Mouse (Mus musculus): ENCODE measurements around the gene Olfr27.

Olfr27 gene

DNA sequence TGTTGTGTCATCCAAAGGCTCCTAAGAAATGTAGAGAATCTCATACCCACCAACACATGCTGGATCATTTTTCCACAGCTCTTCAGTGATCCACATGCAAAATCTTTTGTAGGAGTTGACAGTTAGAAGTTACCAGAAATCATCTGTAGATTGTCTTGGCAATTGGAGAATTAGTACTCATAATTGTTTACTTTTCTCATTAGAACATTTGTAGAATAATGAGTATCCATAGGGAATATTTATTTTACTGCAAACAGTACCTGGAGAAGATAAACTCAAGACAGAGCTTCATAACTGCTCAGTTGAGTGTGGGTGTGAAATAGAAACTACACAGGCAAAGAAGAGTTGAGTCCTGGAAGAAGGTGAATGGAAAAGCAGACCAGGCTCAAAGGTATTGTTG lies at the start of gene Olfr27:
TSS of gene Olfr27 (plus strand) at position 301 of the 400 bp plus-strand sequence.
- DNase-seq (ENCODE audit: low spot score in 2 of 2) = no peak

- DNase-seq (ENCODE audit: low spot score in 2 of 2) = no peak
Measured at GRCm38 (mm10) chr9:39078787-39079186, 49.1 kb upstream of the Olfr27 start, which contains the start of gene Olfr938. Gene Olfr938, minus strand, starts transcription at chr9:39078887.

DNA sequence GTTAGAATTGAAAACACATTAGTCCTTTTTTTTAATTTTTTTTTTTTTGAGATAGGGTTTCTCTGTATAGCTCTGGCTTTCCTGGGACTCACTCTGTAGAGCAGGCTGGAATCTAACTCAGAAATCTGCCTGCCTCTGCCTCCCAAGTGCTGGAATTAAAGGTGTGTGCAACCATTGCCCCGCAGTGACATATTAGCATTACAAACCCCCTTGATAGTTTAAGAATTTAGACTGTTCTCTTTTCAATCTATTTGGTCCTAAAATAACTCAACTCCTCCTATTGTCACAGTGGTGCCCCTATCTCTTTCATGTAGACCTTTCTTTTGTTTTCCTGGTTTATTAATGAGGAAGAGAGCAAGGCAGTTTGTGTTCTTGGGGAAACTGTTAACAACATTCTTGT lies 605 bp upstream of the Olfr27 start:
- no peak for DNase-seq (ENCODE audit: low spot score in 2 of 2)

DNA sequence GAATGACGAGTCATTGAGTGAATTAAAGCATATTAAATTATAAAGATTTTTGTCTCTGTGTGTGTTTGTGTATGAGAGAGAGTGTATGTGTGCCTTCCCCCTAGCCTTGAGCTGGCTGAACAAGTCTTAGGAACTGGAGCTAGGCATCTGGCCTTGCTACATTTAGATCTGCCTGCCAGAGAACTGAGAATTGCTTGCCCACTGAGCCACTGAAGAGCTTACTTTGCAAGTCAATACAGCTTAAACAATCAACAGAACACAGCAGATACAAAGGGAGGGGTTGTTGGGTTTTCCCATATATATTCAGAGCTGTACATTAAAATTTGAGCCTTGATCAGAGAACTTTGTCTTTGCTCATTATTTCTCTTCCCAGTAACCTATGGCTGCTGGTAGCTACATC lies 24.5 kb downstream of the Olfr27 start:
- no peak for DNase-seq (ENCODE audit: low spot score in 2 of 2)

- no peak for DNase-seq (ENCODE audit: low spot score in 2 of 2)
Measured at GRCm38 (mm10) chr9:39166004-39166403, 38.1 kb downstream of the Olfr27 start, which contains the start of gene Olfr943. Gene Olfr943, plus strand, starts transcription at chr9:39166304.

Measured in right cerebral cortex, postnatal 36 days (tissue).